17 mouse cellular contexts compared by ENCODE assay signal in genomic region chr2:15112741-15113140, GRCm38 (mm10).
"Had no signal": no experiment of that assay in that cellular context is flagged by ENCODE, and none has a peak within 500 bp of the region (broad histone marks: within the 10 kb centered on the region; RNA-seq: fewer than 3 reads in every experiment).

No protein-coding gene starts in this region.

- H3K4me2 ChIP-seq: lung, embryonic 15.5 days; midbrain, embryonic 11.5 days; midbrain, embryonic 13.5 days; midbrain, embryonic 15.5 days; neural tube, embryonic 12.5 days; stomach, embryonic 15.5 days had no signal

- H3K27ac ChIP-seq: lung, embryonic 15.5 days; macrophage; midbrain, embryonic 13.5 days; midbrain, embryonic 15.5 days; neural tube, embryonic 12.5 days; stomach, embryonic 15.5 days; stomach, postnatal 0 days had no signal

- H3K4me1 ChIP-seq: lung, embryonic 15.5 days; midbrain, embryonic 13.5 days; midbrain, embryonic 15.5 days; neural tube, embryonic 12.5 days; stomach, embryonic 15.5 days had no signal

- DNase-seq: lung, adult 2 months; lung, postnatal 14 days; lung, postnatal 36 days; right cerebral cortex, postnatal 14 days; thymus, adult 2 months; thymus, postnatal 25 days; thymus, postnatal 4 days had no signal

- H3K9me3 ChIP-seq: lung, embryonic 15.5 days; megakaryocyte, embryonic 14.5 days; midbrain, embryonic 13.5 days; midbrain, embryonic 15.5 days; neural tube, embryonic 12.5 days; stomach, embryonic 15.5 days had no signal

- H3K4me3 ChIP-seq: lung, embryonic 15.5 days; megakaryocyte, embryonic 14.5 days; midbrain, embryonic 13.5 days; midbrain, embryonic 15.5 days; neural tube, embryonic 12.5 days; stomach, embryonic 15.5 days had no signal

- H3K9ac ChIP-seq: lung, embryonic 15.5 days; midbrain, embryonic 13.5 days; midbrain, embryonic 15.5 days; neural tube, embryonic 12.5 days; stomach, embryonic 15.5 days had no signal

- H3K36me3 ChIP-seq: lung, embryonic 15.5 days; midbrain, embryonic 13.5 days; midbrain, embryonic 15.5 days; neural tube, embryonic 12.5 days; stomach, embryonic 15.5 days had no signal

- H3K27me3 ChIP-seq: lung, embryonic 15.5 days; megakaryocyte, embryonic 14.5 days; midbrain, embryonic 13.5 days; midbrain, embryonic 15.5 days; neural tube, embryonic 12.5 days; stomach, embryonic 15.5 days had no signal

- ATAC-seq: lung, postnatal 0 days; midbrain, embryonic 13.5 days; midbrain, embryonic 15.5 days had no signal
